Mouse (Mus musculus) intestine, embryonic 16.5 days (tissue): ENCODE measurements at regions not wholly inside any gene's neighbourhood (a gene's known extent, or its start where the extent isn't known, plus 50 kb on each side); places are given as distances from the start of the nearest gene placed in this dataset.
A peak's percentile ranks its signal among the peaks of the same experiment; 100 is the strongest.

Source experiments
- ATAC-seq: fragments of 200-750 bp; cut with Nextera tagmentation; 2 replicates; pipeline ENCODE4 v1.8.0; 2017; ENCODE audit warnings: moderate TSS enrichment, moderate library complexity
- H3K27ac ChIP-seq: fragments of 300-500 bp; sonication (generic); 2 replicates; pipeline ENCODE4 v1.5.1; 2014; ENCODE audit warnings: mild to moderate bottlenecking, low read length
- H3K27me3 ChIP-seq: fragments of 300-500 bp; sonication (generic); replicated peaks from 2 replicates; pipeline ENCODE4 v1.6.1; 2014; ENCODE audit warnings: low read length, control low read depth, mixed read lengths; ENCODE audit not compliant: control insufficient read depth, insufficient read depth
- H3K36me3 ChIP-seq: fragments of 300-500 bp; sonication (generic); 2 replicates; pipeline ENCODE4 v1.6.1; 2014; ENCODE audit warnings: low read length, control low read depth; ENCODE audit not compliant: control insufficient read depth, insufficient read depth
- H3K4me1 ChIP-seq: fragments of 300-500 bp; sonication (generic); 2 replicates; pipeline ENCODE4 v1.6.1; 2014; ENCODE audit warnings: low read length, control low read depth, mixed read lengths; ENCODE audit not compliant: control insufficient read depth, insufficient read depth
- H3K4me2 ChIP-seq: fragments of 300-500 bp; sonication (generic); 2 replicates; pipeline ENCODE4 v1.6.1; 2014; ENCODE audit warnings: low read depth, low read length, control low read depth
- H3K4me3 ChIP-seq: fragments of 300-500 bp; sonication (generic); 2 replicates; pipeline ENCODE4 v1.5.1; 2014; ENCODE audit warnings: mild to moderate bottlenecking, low read length
- H3K9ac ChIP-seq: fragments of 300-500 bp; sonication (generic); 2 replicates; pipeline ENCODE4 v1.6.1; 2014; ENCODE audit warnings: low read depth, low read length
- H3K9me3 ChIP-seq: fragments of 300-500 bp; sonication (generic); 2 replicates; pipeline ENCODE4 v1.6.1; 2016; ENCODE audit warnings: low read length, control low read depth; ENCODE audit not compliant: control insufficient read depth
- WGBS: fragments of 180-500 bp; shearing (Covaris S2); extraction: QIAGEN DNeasy Blood & Tissue Kit; methylation state at CpG from one replicate; pipeline ENCODE4 v1.1.7; 2014; 5-methylcytosine and 5-hydroxymethylcytosine counted together

- H3K27me3 ChIP-seq = no peaks in the 10 kb centered on the region
- no peaks in the 10 kb centered on the region for H3K4me1 ChIP-seq
- H3K4me3 ChIP-seq = no peak overlapping the region
- 86% methylated on average over 1 of the region's 1 CpGs for whole genome bisulfite sequencing
- no peaks in the 10 kb centered on the region for H3K36me3 ChIP-seq
- H3K9ac ChIP-seq = no peak overlapping the region
- no peak overlapping the region for H3K4me2 ChIP-seq
- H3K9me3 ChIP-seq = no peaks in the 10 kb centered on the region
- no peak for ATAC-seq
- H3K27ac ChIP-seq = no peak overlapping the region
Measured at GRCm38 (mm10) chrX:18960465-18960864, 499.3 kb upstream of the 4930578C19Rik start.

- no peak for ATAC-seq
- Histone ChIP-seq H3K36me3 (no peaks in the 10 kb centered on the region), H3K9me3 (no peaks in the 10 kb centered on the region), H3K4me3 (no peak overlapping the region), H3K9ac (no peak overlapping the region), H3K4me2 (no peak overlapping the region), H3K4me1 (no peaks in the 10 kb centered on the region), H3K27me3 (no peaks in the 10 kb centered on the region), H3K27ac (no peak overlapping the region)
- WGBS = 78% methylated on average over 1 of the region's 1 CpGs
Measured at GRCm38 (mm10) chrX:18942612-18943011, 481.4 kb upstream of the 4930578C19Rik start.

- Histone ChIP-seq H3K27ac (no peak overlapping the region), H3K9ac (no peak overlapping the region), H3K4me3 (no peak overlapping the region), H3K36me3 (no peaks in the 10 kb centered on the region), H3K4me2 (no peak overlapping the region), H3K9me3 (no peaks in the 10 kb centered on the region), H3K27me3 (no peaks in the 10 kb centered on the region), H3K4me1 (no peaks in the 10 kb centered on the region)
- 48% methylated on average over 1 of the region's 1 CpGs for WGBS
- ATAC-seq = no peak
Measured at GRCm38 (mm10) chrX:18933340-18933739, 472.1 kb upstream of the 4930578C19Rik start.

GRCm38 (mm10) chrX:18923084-18923483, 461.9 kb upstream of the 4930578C19Rik start:
- 71% methylated on average over 1 of the region's 1 CpGs for WGBS
- Histone ChIP-seq H3K27me3 (no peaks in the 10 kb centered on the region), H3K4me2 (no peak overlapping the region), H3K9ac (no peak overlapping the region), H3K4me3 (no peak overlapping the region), H3K36me3 (no peaks in the 10 kb centered on the region), H3K9me3 (no peaks in the 10 kb centered on the region), H3K27ac (no peak overlapping the region), H3K4me1 (no peaks in the 10 kb centered on the region)
- no peak for ATAC-seq

GRCm38 (mm10) chrX:18921366-18922092, 460.3 kb upstream of the 4930578C19Rik start:
- Histone ChIP-seq H3K27me3 (no peaks in the 10 kb centered on the region), H3K4me1 (no peaks in the 10 kb centered on the region), H3K36me3 (no peaks in the 10 kb centered on the region), H3K4me2 (no peak overlapping the region), H3K9me3 (no peaks in the 10 kb centered on the region), H3K4me3 (no peak overlapping the region), H3K27ac (no peak overlapping the region), H3K9ac (no peak overlapping the region)
- ATAC-seq = no peak
- WGBS = 61% methylated on average over 6 of the region's 6 CpGs

- no peaks in the 10 kb centered on the region for H3K36me3 ChIP-seq
- H3K27ac ChIP-seq = no peak overlapping the region
- H3K27me3 ChIP-seq = no peaks in the 10 kb centered on the region
- 61% methylated on average over 2 of the region's 2 CpGs for WGBS
- ATAC-seq = peak; percentile 60; the same call in 1 of the 2 replicates
- H3K4me3 ChIP-seq = no peak overlapping the region
- H3K4me1 ChIP-seq = no peaks in the 10 kb centered on the region
- no peaks in the 10 kb centered on the region for H3K9me3 ChIP-seq
- no peak overlapping the region for H3K9ac ChIP-seq
- no peak overlapping the region for H3K4me2 ChIP-seq
Measured at GRCm38 (mm10) chrX:18882784-18883171, 421.6 kb upstream of the 4930578C19Rik start.

GRCm38 (mm10) chrX:18882088-18882783, 421.0 kb upstream of the 4930578C19Rik start:
- 43% methylated on average over 8 of the region's 8 CpGs for whole genome bisulfite sequencing
- Histone ChIP-seq H3K27ac (no peak overlapping the region), H3K36me3 (no peaks in the 10 kb centered on the region), H3K4me2 (no peak overlapping the region), H3K4me3 (no peak overlapping the region), H3K9me3 (no peaks in the 10 kb centered on the region), H3K27me3 (no peaks in the 10 kb centered on the region), H3K9ac (no peak overlapping the region), H3K4me1 (no peaks in the 10 kb centered on the region)
- no peak for ATAC-seq

GRCm38 (mm10) chrX:18875734-18876133, 414.5 kb upstream of the 4930578C19Rik start:
- H3K36me3 ChIP-seq = no peaks in the 10 kb centered on the region
- H3K4me3 ChIP-seq = no peak overlapping the region
- ATAC-seq = no peak
- no peaks in the 10 kb centered on the region for H3K4me1 ChIP-seq
- no peak overlapping the region for H3K27ac ChIP-seq
- no peak overlapping the region for H3K9ac ChIP-seq
- H3K9me3 ChIP-seq = no peaks in the 10 kb centered on the region
- no peak overlapping the region for H3K4me2 ChIP-seq
- 67% methylated on average over 1 of the region's 1 CpGs for WGBS
- no peaks in the 10 kb centered on the region for H3K27me3 ChIP-seq

GRCm38 (mm10) chrX:18874051-18874450, 412.9 kb upstream of the 4930578C19Rik start:
- H3K9ac ChIP-seq = no peak overlapping the region
- ATAC-seq = 0 out of 2 replicates have a peak, but pooled peaks have one; percentile 40
- H3K4me3 ChIP-seq = no peak overlapping the region
- H3K4me1 ChIP-seq = no peaks in the 10 kb centered on the region
- no peaks in the 10 kb centered on the region for H3K36me3 ChIP-seq
- H3K27ac ChIP-seq = no peak overlapping the region
- H3K9me3 ChIP-seq = no peaks in the 10 kb centered on the region
- H3K4me2 ChIP-seq = no peak overlapping the region
- no peaks in the 10 kb centered on the region for H3K27me3 ChIP-seq
